Mouse (Mus musculus) telencephalon, adult 2 months (tissue): ENCODE measurements around the gene Sh3glb2.
A peak's percentile ranks its signal among the peaks of the same experiment; 100 is the strongest.

Source experiments
- DNase-seq: peaks from one replicate; pipeline ENCODE4 v3.0.0-alpha.2; 2011; ENCODE audit warnings: low read depth, low spot score

Gene Sh3glb2

GRCm38 (mm10) chr2:30358533-30359531, at the start of gene Sh3glb2:
Gene Sh3glb2, minus strand, starts transcription at chr2:30359337.
- DNase-seq, result no peak

GRCm38 (mm10) chr2:30408452-30409100, 49.4 kb upstream of the Sh3glb2 start:
- no peak for DNase-seq

GRCm38 (mm10) chr2:30407778-30408177, 48.6 kb upstream of the Sh3glb2 start:
- DNase-seq, result no peak

GRCm38 (mm10) chr2:30407221-30407620, 48.1 kb upstream of the Sh3glb2 start:
- DNase-seq, result no peak

GRCm38 (mm10) chr2:30403870-30404269, 44.7 kb upstream of the Sh3glb2 start:
- DNase-seq, result no peak

- no peak for DNase-seq
Measured at GRCm38 (mm10) chr2:30402843-30403242, 43.7 kb upstream of the Sh3glb2 start.

- DNase-seq, result no peak
Measured at GRCm38 (mm10) chr2:30402351-30402826, 43.3 kb upstream of the Sh3glb2 start.

GRCm38 (mm10) chr2:30401581-30401980, 42.4 kb upstream of the Sh3glb2 start:
- DNase-seq, result no peak

- DNase-seq, result no peak
Measured at GRCm38 (mm10) chr2:30399191-30400171, 40.3 kb upstream of the Sh3glb2 start.

GRCm38 (mm10) chr2:30397986-30398512, 38.9 kb upstream of the Sh3glb2 start:
- DNase-seq, result no peak

- no peak for DNase-seq
Measured at GRCm38 (mm10) chr2:30396246-30396645, 37.1 kb upstream of the Sh3glb2 start.

GRCm38 (mm10) chr2:30395757-30396156, 36.6 kb upstream of the Sh3glb2 start:
- DNase-seq, result no peak

- DNase-seq, result no peak
Measured at GRCm38 (mm10) chr2:30393370-30393656, 34.2 kb upstream of the Sh3glb2 start.

- no peak for DNase-seq
Measured at GRCm38 (mm10) chr2:30392577-30393369, 33.6 kb upstream of the Sh3glb2 start.

- peak; percentile 99 for DNase-seq
Measured at GRCm38 (mm10) chr2:30392114-30392576, 33.0 kb upstream of the Sh3glb2 start, which contains the start of gene Dolpp1. Gene Dolpp1, plus strand, starts transcription at chr2:30392254.

GRCm38 (mm10) chr2:30389000-30389399, 29.9 kb upstream of the Sh3glb2 start:
- no peak for DNase-seq

GRCm38 (mm10) chr2:30386913-30387312, 27.8 kb upstream of the Sh3glb2 start:
- DNase-seq, result no peak

GRCm38 (mm10) chr2:30385591-30385990, 26.5 kb upstream of the Sh3glb2 start:
- no peak for DNase-seq

- DNase-seq, result peak; percentile 41
Measured at GRCm38 (mm10) chr2:30384814-30385213, 25.7 kb upstream of the Sh3glb2 start.

- DNase-seq, result no peak
Measured at GRCm38 (mm10) chr2:30381377-30381725, 22.2 kb upstream of the Sh3glb2 start.
